Mouse (Mus musculus) lung, embryonic 16.5 days (tissue): ENCODE results near the gene Syt8. TPM values are rescaled to one million over a fixed set of nuclear protein-coding genes. Genes with fewer than 3 reads are reported as not detected.
A peak's percentile ranks its signal among the peaks of the same experiment; 100 is the strongest.

Experiments used
- ATAC-seq: fragments of 200-750 bp; cut with Nextera tagmentation; 2 replicates; pipeline ENCODE4 v1.8.0; 2017; ENCODE audit warnings: low read depth, mild to moderate bottlenecking, moderate library complexity
- H3K27ac ChIP-seq: fragments of 300-500 bp; sonication (generic); 2 replicates; pipeline ENCODE4 v1.5.1; 2014; ENCODE audit warnings: mild to moderate bottlenecking, control low read depth, low read length
- H3K27me3 ChIP-seq: fragments of 300-500 bp; sonication (generic); 2 replicates; pipeline ENCODE4 v1.6.1; 2014; ENCODE audit warnings: low read depth, low read length, mixed read lengths; ENCODE audit not compliant: control insufficient read depth, insufficient read depth
- H3K36me3 ChIP-seq: fragments of 300-500 bp; sonication (generic); 2 replicates; pipeline ENCODE4 v1.6.1; 2014; ENCODE audit warnings: low read length; ENCODE audit not compliant: control insufficient read depth, insufficient read depth
- H3K4me1 ChIP-seq: fragments of 300-500 bp; sonication (generic); replicated peaks from 2 replicates; pipeline ENCODE4 v1.6.1; 2014; ENCODE audit warnings: low read length, mixed read lengths; ENCODE audit not compliant: control insufficient read depth, insufficient read depth
- H3K4me2 ChIP-seq: fragments of 300-500 bp; sonication (generic); 2 replicates; pipeline ENCODE4 v1.6.1; 2014; ENCODE audit warnings: low read depth, low read length, control low read depth
- H3K4me3 ChIP-seq: fragments of 300-500 bp; sonication (generic); 2 replicates; pipeline ENCODE4 v1.5.1; 2014; ENCODE audit warnings: mild to moderate bottlenecking, low read length, control low read depth
- H3K9ac ChIP-seq: fragments of 300-500 bp; sonication (generic); 2 replicates; pipeline ENCODE4 v1.6.1; 2014; ENCODE audit warnings: low read length, control low read depth
- H3K9me3 ChIP-seq: fragments of 300-500 bp; sonication (generic); 2 replicates; pipeline ENCODE4 v1.6.1; 2016; ENCODE audit warnings: low read length; ENCODE audit not compliant: control insufficient read depth
- WGBS: fragments of 180-500 bp; shearing (Covaris S2); extraction: QIAGEN DNeasy Blood & Tissue Kit; methylation state at CpG from one replicate; pipeline ENCODE4 v1.1.7; 2014; 5-methylcytosine and 5-hydroxymethylcytosine counted together
- polyA plus RNA-seq: library from polyadenylated mRNA; unstranded; fragments of >200 nt; fragmentation: Nextera tagmentation; extraction: Ambion mirVana; gene quantifications from 2 replicates; pipeline ENCODE4 v1.2.1, GENCODE M21; 2015

The Syt8 gene
- polyA plus RNA-seq: 0.48 and 1.2 TPM in 2 replicates

DNA sequence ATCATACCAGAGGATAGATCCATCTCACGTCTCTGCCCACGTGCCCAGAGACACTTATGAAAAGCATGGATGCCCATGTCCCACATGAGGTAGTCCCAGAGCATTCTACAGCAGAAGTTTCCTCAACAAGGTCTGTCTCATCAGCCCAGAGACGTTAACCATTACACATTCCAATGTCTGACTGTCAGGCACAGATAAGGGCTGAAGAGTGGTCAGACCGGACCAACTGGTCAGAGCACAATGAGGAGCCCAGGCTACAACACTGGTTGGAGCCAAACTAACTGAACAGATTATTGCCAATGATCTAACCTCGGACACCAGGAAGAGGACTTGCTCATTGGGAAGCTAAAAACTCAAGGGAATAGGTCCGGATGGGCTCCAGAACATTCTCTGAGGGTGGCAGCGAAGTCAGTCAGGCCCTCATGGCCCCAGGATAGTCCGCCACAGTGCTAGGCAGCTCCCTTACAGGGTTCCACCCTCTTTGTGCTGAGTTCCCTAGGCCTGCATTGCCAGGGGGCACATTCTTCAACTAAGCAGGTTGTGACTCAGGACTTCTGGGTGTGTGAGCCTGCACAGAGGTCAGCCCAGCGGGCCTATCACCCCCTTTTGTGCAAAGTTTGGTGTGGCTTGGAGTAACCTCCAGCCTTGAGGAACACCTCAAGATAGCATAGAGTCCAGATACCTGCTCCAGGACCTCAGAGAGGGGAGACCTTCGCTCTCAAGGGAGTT, at the start of gene Syt8:
TSS of gene Syt8 (plus strand) at position 714 of the 729 bp plus-strand sequence.
- 60% methylated on average over 10 of the region's 10 CpGs for WGBS
- Histone ChIP-seq H3K9me3 (no peaks in the 10 kb centered on the region), H3K36me3 (no peaks in the 10 kb centered on the region), H3K4me1 (peaks cover 46% of the 10 kb centered on the region), H3K27me3 (no peaks in the 10 kb centered on the region), H3K9ac (peak within 1 kb of the TSS; percentile 59), H3K4me3 (no peak within 1 kb of the TSS), H3K27ac (peak within 1 kb of the TSS; percentile 86), H3K4me2 (0 out of 2 replicates have a peak within 1 kb of the TSS, but pooled peaks have one; percentile 7)
- no peak for ATAC-seq

DNA sequence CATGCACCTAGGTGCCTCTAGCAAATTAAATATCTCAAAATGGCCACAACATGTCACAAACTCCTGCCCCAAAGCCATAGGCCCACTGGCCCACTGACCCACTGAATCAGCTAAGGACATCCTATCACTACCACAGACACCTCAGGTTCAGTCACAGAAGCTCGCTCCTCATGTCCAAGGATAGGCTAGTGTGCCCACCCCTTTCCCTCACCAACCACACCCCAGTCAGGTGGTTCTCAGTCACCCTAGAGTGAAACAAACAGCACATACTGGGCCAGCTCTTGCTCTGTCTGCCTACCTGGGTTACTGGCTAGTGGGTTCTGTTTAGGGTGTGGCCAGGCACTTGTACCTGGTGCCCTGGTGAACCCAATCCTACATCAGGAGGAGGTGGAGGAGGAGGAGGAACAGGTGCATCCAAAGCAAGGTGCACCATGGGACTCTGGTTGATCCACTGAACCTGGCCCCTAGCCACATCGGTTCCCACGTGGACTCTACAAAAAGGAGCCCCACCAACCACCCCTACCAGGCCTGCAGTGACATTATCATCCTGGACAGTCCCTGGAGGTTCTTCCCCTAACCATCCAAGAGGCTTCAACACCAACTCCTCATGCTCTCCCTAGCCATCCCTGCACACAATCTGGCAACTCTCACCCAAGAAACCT, 48.8 kb upstream of the Syt8 start:
- H3K4me2 ChIP-seq: peak overlapping the region; percentile 93
- no peak overlapping the region for H3K27ac ChIP-seq
- H3K4me3 ChIP-seq: peak overlapping the region; percentile 81
- H3K36me3 ChIP-seq: peaks cover 18% of the 10 kb centered on the region
- H3K9me3 ChIP-seq: no peaks in the 10 kb centered on the region
- ATAC-seq: no peak
- peak overlapping the region; percentile 89; the same call in 1 of the 2 replicates for H3K9ac ChIP-seq
- H3K4me1 ChIP-seq: peaks cover 16% of the 10 kb centered on the region
- H3K27me3 ChIP-seq: no peaks in the 10 kb centered on the region
- 84% methylated on average over 3 of the region's 3 CpGs for WGBS

DNA sequence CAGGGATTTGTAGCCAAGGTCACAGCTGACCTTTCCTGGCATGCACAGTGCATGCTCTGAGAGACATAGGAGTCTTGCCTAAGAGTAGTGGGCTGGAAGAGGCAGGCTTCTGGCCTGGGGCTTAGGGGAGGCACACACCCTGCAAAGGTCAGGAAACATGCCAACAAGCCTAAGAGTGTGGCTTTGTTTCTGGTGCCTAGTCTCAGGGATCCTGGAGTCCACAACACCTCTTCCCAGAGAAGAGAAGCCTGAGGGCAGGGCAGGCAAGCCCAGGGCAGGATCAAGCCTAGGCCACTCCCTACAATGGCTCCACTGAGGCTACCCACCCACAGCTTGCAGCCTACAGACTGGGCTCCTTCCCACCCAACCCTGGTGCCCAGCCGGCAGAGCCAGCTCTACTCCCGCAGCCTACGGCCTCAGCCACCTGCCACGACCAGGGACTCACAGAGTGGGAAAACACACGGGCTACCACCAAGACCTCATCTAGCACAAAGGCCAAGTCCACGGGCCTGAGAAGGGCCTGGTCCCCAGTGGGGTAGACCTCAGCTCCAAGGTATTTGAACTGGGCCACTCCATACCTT, 47.9 kb upstream of the Syt8 start:
- Histone ChIP-seq H3K4me1 (peaks cover 16% of the 10 kb centered on the region), H3K9me3 (no peaks in the 10 kb centered on the region), H3K27me3 (no peaks in the 10 kb centered on the region), H3K36me3 (peaks cover 14% of the 10 kb centered on the region), H3K4me2 (peak overlapping the region; percentile 93), H3K9ac (peak overlapping the region; percentile 89), H3K27ac (no peak overlapping the region), H3K4me3 (peak overlapping the region; percentile 81)
- WGBS: 45% methylated on average over 6 of the region's 6 CpGs
- no peak for ATAC-seq

DNA sequence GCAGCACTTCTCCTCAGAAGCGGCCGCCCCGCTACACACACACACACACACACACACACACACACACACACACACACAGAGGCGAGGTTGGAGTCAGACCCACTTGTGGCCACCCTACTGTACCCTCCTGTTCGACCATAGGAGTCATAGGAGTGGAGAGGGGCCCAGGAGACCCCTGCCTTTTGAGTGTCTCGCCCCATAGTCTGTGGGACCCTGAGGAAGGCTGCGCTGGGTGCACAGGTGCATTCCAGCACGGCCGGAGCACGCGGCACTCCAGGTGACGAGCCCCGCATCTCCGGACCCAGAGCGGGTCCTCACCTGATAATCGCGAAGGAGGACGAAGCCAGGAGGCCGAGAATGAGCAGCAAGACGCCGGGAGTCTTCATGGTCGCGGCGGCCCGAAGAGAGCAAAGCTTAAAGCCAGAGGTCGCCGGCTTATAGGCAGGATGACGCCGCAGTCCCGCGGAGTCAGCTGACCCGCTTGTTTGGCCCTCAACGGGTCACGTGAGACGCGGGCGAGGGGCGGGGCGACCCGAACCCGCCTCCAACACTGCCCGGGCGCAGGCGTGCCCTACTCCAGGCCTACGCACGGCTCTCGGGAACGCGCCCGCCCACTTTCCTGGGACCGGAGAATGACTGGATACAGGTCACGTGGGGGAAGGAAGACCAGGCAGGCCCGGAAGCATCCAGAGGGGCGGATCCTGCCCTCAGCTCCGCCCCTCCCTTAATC, 47.1 kb upstream of the Syt8 start, which contains the start of gene Ctsd:
TSS of gene Ctsd (minus strand) at position 620 of the 730 bp plus-strand sequence.
- no peaks in the 10 kb centered on the region for H3K27me3 ChIP-seq
- WGBS: under 1% methylated on average over 55 of the region's 55 CpGs
- no peaks in the 10 kb centered on the region for H3K9me3 ChIP-seq
- H3K4me3 ChIP-seq: peak within 1 kb of the TSS; percentile 81
- peak within 1 kb of the TSS; percentile 89 for H3K9ac ChIP-seq
- peak within 1 kb of the TSS; percentile 93 for H3K4me2 ChIP-seq
- H3K27ac ChIP-seq: peak within 1 kb of the TSS; percentile 72
- H3K36me3 ChIP-seq: peaks cover 6% of the 10 kb centered on the region
- ATAC-seq: peak; percentile 98
- peaks cover 16% of the 10 kb centered on the region for H3K4me1 ChIP-seq

- Histone ChIP-seq H3K4me1 (peaks cover 16% of the 10 kb centered on the region), H3K27me3 (no peaks in the 10 kb centered on the region), H3K36me3 (peaks cover 6% of the 10 kb centered on the region), H3K9ac (peak overlapping the region; percentile 37; the same call in 1 of the 2 replicates), H3K4me2 (peak overlapping the region; percentile 93), H3K4me3 (peak overlapping the region; percentile 81), H3K9me3 (no peaks in the 10 kb centered on the region), H3K27ac (peak overlapping the region; percentile 72; the same call in 1 of the 2 replicates)
- no peak for ATAC-seq
- 90% methylated on average over 1 of the region's 1 CpGs for WGBS
Measured at GRCm38 (mm10) chr7:142388198-142388597, 46.5 kb upstream of the Syt8 start.

GRCm38 (mm10) chr7:142388740-142389139, 45.9 kb upstream of the Syt8 start:
- no peak overlapping the region for H3K4me2 ChIP-seq
- H3K9me3 ChIP-seq: no peaks in the 10 kb centered on the region
- no peaks in the 10 kb centered on the region for H3K27me3 ChIP-seq
- ATAC-seq: no peak
- H3K9ac ChIP-seq: no peak overlapping the region
- H3K27ac ChIP-seq: no peak overlapping the region
- H3K36me3 ChIP-seq: peaks cover 4% of the 10 kb centered on the region
- no peak overlapping the region for H3K4me3 ChIP-seq
- WGBS: 91% methylated on average over 2 of the region's 2 CpGs
- peaks cover 16% of the 10 kb centered on the region for H3K4me1 ChIP-seq

GRCm38 (mm10) chr7:142389961-142390650, 44.5 kb upstream of the Syt8 start:
- Histone ChIP-seq H3K9ac (no peak overlapping the region), H3K9me3 (no peaks in the 10 kb centered on the region), H3K4me3 (no peak overlapping the region), H3K4me2 (no peak overlapping the region), H3K27ac (no peak overlapping the region), H3K4me1 (peaks cover 16% of the 10 kb centered on the region), H3K27me3 (no peaks in the 10 kb centered on the region), H3K36me3 (no peaks in the 10 kb centered on the region; the same call in 1 of the 2 replicates)
- 73% methylated on average over 3 of the region's 3 CpGs for WGBS
- no peak for ATAC-seq

- ATAC-seq: no peak
- Histone ChIP-seq H3K27me3 (no peaks in the 10 kb centered on the region), H3K27ac (no peak overlapping the region), H3K36me3 (no peaks in the 10 kb centered on the region), H3K4me3 (no peak overlapping the region), H3K4me1 (peaks cover 13% of the 10 kb centered on the region), H3K9ac (no peak overlapping the region), H3K9me3 (no peaks in the 10 kb centered on the region), H3K4me2 (no peak overlapping the region)
- WGBS: 76% methylated on average over 3 of the region's 3 CpGs
Measured at GRCm38 (mm10) chr7:142391108-142391507, 43.5 kb upstream of the Syt8 start.
